Comparison of ENCODE assay signal across 11 mouse cellular contexts in genomic region chr5:118476597-118476996, GRCm38 (mm10).
DNase-seq lines count a peak whose midpoint lies in the region; ATAC-seq lines count a peak whose summit lies in the region.
"Had no signal": no experiment of that assay in that cellular context is flagged by ENCODE, and none has a peak within 500 bp of the region (broad histone marks: within the 10 kb centered on the region; RNA-seq: fewer than 3 reads in every experiment).

No protein-coding gene starts in this region.

- no peak overlapping the region for H3K4me3 ChIP-seq in heart, embryonic 12.5 days
- H3K4me3 ChIP-seq in liver, embryonic 12.5 days = no peak overlapping the region
- no peak overlapping the region for H3K4me3 ChIP-seq in midbrain, embryonic 14.5 days (replicated peaks; ENCODE audit: low read depth, low read length)
- H3K4me3 ChIP-seq: forebrain, embryonic 15.5 days; neural tube, embryonic 12.5 days had no signal

- peaks cover 43% of the 10 kb centered on the region for H3K4me1 ChIP-seq in heart, embryonic 12.5 days (replicated peaks)
- peaks cover 77% of the 10 kb centered on the region for H3K4me1 ChIP-seq in liver, embryonic 12.5 days
- peaks cover 3% of the 10 kb centered on the region; the same call in 1 of the 2 replicates for H3K4me1 ChIP-seq in midbrain, embryonic 14.5 days (ENCODE audit: control insufficient read depth, insufficient read depth, low read length)

- no peak overlapping the region for H3K4me2 ChIP-seq in heart, embryonic 12.5 days
- H3K4me2 ChIP-seq in liver, embryonic 12.5 days = peak overlapping the region; percentile 81
- H3K4me2 ChIP-seq in midbrain, embryonic 14.5 days (ENCODE audit: low read length) = no peak overlapping the region
- H3K4me2 ChIP-seq: forebrain, embryonic 15.5 days; neural tube, embryonic 12.5 days had no signal

- no peaks in the 10 kb centered on the region for H3K9me3 ChIP-seq in heart, embryonic 12.5 days (replicated peaks)
- H3K9me3 ChIP-seq in liver, embryonic 12.5 days (replicated peaks) = no peaks in the 10 kb centered on the region
- no peaks in the 10 kb centered on the region for H3K9me3 ChIP-seq in midbrain, embryonic 14.5 days (ENCODE audit: control insufficient read depth, low read length)
- H3K9me3 ChIP-seq: forebrain, embryonic 15.5 days; neural tube, embryonic 12.5 days had no signal

- 54% methylated on average over 5 of the region's 5 CpGs for WGBS in heart, embryonic 12.5 days
- 39% methylated on average over 5 of the region's 5 CpGs for WGBS in liver, embryonic 12.5 days (ENCODE audit: insufficient replicate concordance)
- WGBS in midbrain, embryonic 14.5 days = 91% methylated on average over 5 of the region's 5 CpGs

- 0 out of 2 replicates have a peak overlapping the region, but pooled peaks have one; percentile 13 for H3K9ac ChIP-seq in heart, embryonic 12.5 days
- peak overlapping the region; percentile 71; the same call in 1 of the 2 replicates for H3K9ac ChIP-seq in liver, embryonic 12.5 days
- H3K9ac ChIP-seq in midbrain, embryonic 14.5 days (replicated peaks; ENCODE audit: low read length) = no peak overlapping the region
- H3K9ac ChIP-seq: forebrain, embryonic 15.5 days; neural tube, embryonic 12.5 days had no signal

- no peaks in the 10 kb centered on the region for H3K27me3 ChIP-seq in heart, embryonic 12.5 days (replicated peaks)
- H3K27me3 ChIP-seq in liver, embryonic 12.5 days (replicated peaks) = 0 out of 2 replicates have a peak, but pooled peaks cover 18% of the 10 kb centered on the region
- no peaks in the 10 kb centered on the region for H3K27me3 ChIP-seq in midbrain, embryonic 14.5 days (ENCODE audit: control insufficient read depth, insufficient read depth, low read length)
- H3K27me3 ChIP-seq: forebrain, embryonic 15.5 days; neural tube, embryonic 12.5 days had no signal

- no peak overlapping the region for H3K27ac ChIP-seq in heart, embryonic 12.5 days (ENCODE audit: poor library complexity, severe bottlenecking)
- peak overlapping the region; percentile 98 for H3K27ac ChIP-seq in liver, embryonic 12.5 days
- H3K27ac ChIP-seq in midbrain, embryonic 14.5 days (replicated peaks; ENCODE audit: low read depth, low read length) = no peak overlapping the region
- H3K27ac ChIP-seq: forebrain, embryonic 15.5 days; neural tube, embryonic 12.5 days had no signal

- no peaks in the 10 kb centered on the region for H3K36me3 ChIP-seq in heart, embryonic 12.5 days
- H3K36me3 ChIP-seq in liver, embryonic 12.5 days = no peaks in the 10 kb centered on the region
- no peaks in the 10 kb centered on the region for H3K36me3 ChIP-seq in midbrain, embryonic 14.5 days (ENCODE audit: control insufficient read depth, insufficient read depth, low read length)
- H3K36me3 ChIP-seq: forebrain, embryonic 15.5 days; neural tube, embryonic 12.5 days had no signal

- no peak for ATAC-seq in heart, embryonic 12.5 days (ENCODE audit: insufficient number of reproducible peaks, low FRiP score)
- no peak for ATAC-seq in liver, embryonic 12.5 days
- no peak for ATAC-seq in midbrain, embryonic 14.5 days (ENCODE audit: low FRiP score, low TSS enrichment)
- ATAC-seq in megakaryocyte-erythroid progenitor cell, adult 5-6 weeks (replicated peaks; ENCODE audit: low FRiP score, low TSS enrichment, poor library complexity, severe bottlenecking) = no peak
- ATAC-seq: forebrain, embryonic 15.5 days had no signal

- peak; percentile 79 for DNase-seq in gastrocnemius, adult 18-20 months (ENCODE audit: low spot score)
- no peak for DNase-seq in gastrocnemius, postnatal 4 days (ENCODE audit: low spot score in 2 of 2)
- DNase-seq in thymus, postnatal 0 days (ENCODE audit: low spot score) = peak; percentile 66
- no peak for DNase-seq in midbrain, embryonic 14.5 days
- DNase-seq in lung, postnatal 36 days = no peak
- DNase-seq: cerebellum, postnatal 36 days had no signal

Comparison
In these comparisons a context has a peak if more than half of its experiments do, and no peak if none do; other contexts are left out.
1. DNase-seq: peak in gastrocnemius, adult 18-20 months (single experiment) and thymus, postnatal 0 days (single experiment); none in gastrocnemius, postnatal 4 days (0 of 2), midbrain, embryonic 14.5 days (single experiment) and lung, postnatal 36 days (single experiment).